Mouse (Mus musculus) layer of hippocampus, postnatal 14 days (tissue): ENCODE data around the gene B3gat3. TPM values are rescaled to one million over a fixed set of nuclear protein-coding genes. Genes with fewer than 3 reads are reported as not detected.
"Not testable (repeated sequence)": the region's sequence is repeated elsewhere in the genome, so short reads cannot be mapped to it uniquely, and the experiment has no call there.

ENCODE experiments used
- DNase-seq, 2 experiments: peaks; one replicate each; pipeline ENCODE4 v3.0.0; 2021 to 2022; ENCODE audit warnings: low spot score in 2 of 2, mixed read lengths in 1 of 2
- long read RNA-seq, 2 experiments: library from polyadenylated mRNA; stranded (forward); transcript quantifications; one replicate each; pipeline ENCODE4 v2.0.0; 2021
- total RNA-seq, 2 experiments: library from RNA; stranded (reverse); gene quantifications; 2 replicates each; pipeline ENCODE4 v1.2.3; 2021

The B3gat3 gene
- 100 to 1,000 TPM; 144 to 149 TPM for total RNA-seq
- long read RNA-seq, experiment 1, transcript B3gat3-203 (5 exons, 909 nt), result minor isoform, 8 of 124 reads
- long read RNA-seq, experiment 1, transcript B3gat3-201 (5 exons, 1,603 nt), result major isoform, 104 of 124 reads
- long read RNA-seq, experiment 1, partial matches to known transcripts, result 2 of 124 reads
- long read RNA-seq, experiment 1, other reads (novel, unspliced or antisense), result 10 of 124 reads
- long read RNA-seq, experiment 2, transcript B3gat3-203 (5 exons, 909 nt), result minor isoform, 9 of 184 reads
- long read RNA-seq, experiment 2, transcript B3gat3-201 (5 exons, 1,603 nt), result major isoform, 150 of 184 reads
- long read RNA-seq, experiment 2, partial matches to known transcripts, result 8 of 184 reads
- long read RNA-seq, experiment 2, other reads (novel, unspliced or antisense), result 17 of 184 reads

DNA sequence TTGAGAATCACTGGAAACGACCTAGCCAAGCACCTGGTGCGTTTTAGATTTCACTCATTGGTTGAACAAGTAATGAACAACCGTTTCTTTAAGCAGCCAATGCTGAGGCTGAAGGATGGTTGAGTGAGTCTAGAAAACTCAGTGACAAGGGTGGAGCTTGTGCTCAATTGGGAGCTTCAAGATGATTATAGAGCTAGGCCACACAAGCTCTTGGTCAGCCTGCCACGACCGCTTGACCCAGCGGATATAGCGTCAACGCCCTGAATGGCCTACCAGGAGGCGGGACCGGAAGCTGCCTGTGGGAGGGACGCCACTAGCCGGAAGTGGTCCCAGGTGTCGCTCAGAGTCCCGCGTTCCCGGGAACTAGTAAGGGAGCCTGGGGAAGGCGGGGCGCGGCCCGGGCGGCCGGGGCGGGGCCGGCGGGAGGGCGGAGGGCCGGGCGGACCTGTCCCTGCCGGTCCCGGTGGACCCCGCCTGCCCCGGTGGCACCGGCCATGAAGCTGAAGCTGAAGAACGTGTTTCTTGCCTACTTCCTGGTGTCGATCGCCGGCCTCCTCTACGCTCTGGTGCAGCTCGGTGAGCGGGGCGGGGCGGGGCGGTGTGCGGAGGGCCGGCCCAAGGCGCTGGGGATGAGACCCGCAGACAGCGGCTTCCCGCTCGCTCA is at the start of gene B3gat3:
TSS of gene B3gat3 (plus strand) at position 302 of the 664 bp plus-strand sequence.
- peak; percentile 95 for DNase-seq

DNA sequence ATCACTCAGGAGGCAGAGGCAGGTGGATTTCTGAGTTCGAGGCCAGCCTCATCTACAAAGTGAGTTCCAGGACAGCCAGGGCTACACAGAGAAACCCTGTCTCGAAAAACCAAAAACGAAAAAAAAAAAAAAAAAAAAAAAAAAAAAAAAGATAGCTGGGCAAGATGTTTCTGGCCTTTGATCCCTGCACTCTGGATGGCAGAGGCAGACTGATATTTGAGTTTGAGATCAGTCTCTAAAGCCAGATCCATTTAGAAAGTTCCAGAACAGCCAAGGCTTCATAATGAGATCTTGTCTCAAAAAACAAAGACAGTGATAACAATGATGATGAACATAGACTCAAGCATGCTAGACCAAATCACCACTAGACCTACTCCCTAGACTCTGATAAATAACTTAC is 49.8 kb upstream of the B3gat3 start:
- DNase-seq, result not testable (repeated sequence)

DNA sequence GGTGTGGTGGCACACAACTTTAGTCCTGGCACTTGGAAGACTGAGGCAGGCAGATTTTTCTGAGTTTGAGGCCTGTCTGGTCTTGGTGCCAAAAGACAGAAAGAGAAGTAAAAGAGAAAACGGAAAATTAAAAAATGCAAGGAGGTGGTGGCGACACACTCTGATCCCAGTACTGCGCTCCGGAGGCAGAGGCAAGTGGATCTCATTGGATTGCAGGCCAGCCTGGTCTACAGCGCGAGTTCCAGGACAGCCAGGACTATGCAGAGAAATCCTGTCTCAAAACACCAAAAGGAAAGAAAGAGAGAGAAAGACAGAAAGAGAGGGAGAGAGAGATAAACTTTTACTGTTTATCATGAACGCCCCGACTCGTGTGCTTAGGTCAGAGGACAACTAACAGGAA is 49.3 kb upstream of the B3gat3 start:
- no peak for DNase-seq

DNA sequence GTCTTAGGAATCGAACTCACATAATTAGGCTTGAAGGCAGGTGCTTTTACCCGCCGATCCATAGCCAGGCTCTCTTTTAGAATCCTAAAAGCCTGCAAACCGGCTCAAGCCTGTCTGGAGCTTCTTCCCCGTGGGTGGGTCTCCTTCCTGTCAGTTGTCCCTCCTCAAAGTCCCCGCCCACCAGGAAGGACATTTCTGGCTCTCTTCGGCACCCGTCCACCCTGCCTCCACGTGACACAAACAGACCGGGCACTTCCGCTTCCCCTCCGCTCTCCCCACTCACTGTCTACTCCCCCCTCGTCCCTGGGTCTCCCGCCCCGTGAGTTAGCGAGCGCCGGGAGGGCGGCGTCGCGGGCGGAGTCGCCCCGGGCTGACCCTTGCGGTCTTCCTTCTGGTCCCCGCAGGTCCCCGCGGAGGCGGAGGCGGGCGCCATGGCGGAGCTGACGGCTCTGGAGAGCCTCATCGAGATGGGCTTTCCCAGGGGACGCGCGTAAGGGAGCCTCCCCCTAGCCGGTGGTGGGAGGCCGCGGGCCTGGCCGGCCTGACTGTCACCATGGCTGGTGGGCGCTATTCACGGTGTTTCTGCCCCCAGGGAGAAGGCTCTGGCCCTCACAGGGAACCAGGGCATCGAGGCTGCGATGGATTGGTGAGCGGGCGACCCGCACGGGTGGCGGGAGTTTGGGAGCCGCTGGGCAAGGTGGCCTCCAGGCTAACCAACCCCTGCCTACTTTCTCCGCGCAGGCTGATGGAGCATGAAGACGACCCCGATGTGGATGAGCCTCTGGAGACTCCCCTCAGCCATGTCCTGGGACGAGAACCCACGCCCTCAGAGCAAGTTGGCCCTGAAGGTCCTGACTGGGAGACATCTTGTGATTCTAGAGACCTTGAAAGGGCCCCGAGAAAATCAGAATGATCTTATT is 48.6 kb upstream of the B3gat3 start, which contains the start of gene Ubxn1:
TSS of gene Ubxn1 (plus strand) at position 230 of the 920 bp plus-strand sequence.
- peak; percentile 96 to 98 for DNase-seq

DNA sequence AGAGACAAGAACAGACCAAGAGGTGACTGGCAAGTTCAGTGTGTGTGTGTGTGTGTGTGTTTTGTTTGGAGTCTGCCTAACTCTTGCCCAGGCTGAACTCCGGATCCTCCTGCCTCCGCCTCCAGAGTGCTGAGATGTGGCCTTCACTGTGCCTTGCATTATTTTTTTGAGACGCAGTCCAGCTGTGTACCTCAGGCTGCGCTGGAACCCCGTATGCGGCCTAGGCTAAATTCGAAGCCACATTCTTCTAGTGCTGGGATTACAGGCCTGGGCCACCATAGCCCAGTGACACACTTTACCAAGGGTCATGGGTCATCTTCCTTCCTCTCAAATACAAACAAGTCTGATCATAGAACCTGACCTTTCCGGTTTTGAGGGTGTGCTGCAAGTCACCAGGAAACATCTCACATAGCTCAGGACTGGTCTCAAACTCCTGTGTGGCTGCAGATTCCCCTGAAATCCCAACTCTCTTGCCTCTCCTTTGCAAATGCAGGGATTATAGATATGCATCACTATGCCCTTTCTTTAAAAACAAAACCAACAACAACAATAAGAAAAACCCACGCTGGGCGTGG is 47.8 kb upstream of the B3gat3 start:
- DNase-seq, result no peak

DNA sequence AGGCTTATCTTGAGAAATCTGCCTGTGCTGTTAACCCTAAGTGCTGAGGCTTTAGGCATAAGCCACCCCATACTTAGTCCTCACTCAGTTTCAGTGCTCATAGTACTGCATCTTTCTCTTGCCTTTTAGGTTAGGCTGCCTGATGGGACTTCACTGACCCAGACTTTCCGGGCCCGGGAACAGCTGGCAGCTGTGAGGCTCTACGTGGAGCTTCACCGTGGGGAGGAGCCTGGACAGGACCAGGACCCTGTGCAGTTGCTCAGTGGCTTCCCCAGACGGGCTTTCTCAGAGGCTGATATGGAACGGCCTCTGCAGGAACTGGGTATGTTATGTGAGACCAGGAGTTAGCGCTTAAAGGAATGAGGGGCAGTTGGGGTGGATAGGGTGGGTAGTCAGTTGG is 45.1 kb upstream of the B3gat3 start:
- DNase-seq, result no peak

DNA sequence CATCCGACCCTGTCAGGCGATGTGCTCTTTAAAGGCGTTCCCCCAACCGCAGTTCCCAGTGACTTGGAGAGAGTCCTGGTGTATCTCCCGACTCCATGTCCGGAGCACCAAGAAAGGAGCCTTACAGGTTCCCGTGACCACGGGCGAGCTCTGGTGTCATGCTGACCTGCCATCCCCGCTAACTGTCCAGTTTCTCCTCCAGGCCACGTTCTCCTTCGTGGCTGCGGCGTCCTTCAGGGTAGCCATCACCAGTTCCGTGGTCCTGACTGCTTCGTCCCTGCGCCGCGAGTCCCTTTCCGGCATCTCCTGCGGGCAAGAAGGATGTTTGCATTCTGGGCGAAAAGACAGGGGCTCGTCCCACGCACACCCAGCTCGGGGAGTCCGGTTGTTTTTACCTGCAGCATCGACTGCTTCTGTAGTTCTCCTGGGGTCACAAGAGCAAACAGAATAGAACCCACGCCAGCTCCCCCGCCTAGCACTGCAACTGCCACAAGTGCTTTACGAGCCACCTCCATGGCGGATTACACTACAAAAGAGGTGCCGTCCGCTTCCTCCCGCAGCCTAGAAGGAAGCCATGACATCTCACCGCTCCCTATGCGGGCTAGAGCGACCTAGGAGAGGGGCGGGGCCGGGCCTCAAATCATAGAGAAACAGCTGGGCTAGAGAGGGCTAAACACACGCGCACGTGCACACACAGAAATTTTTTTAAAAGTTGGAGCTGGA is 39.7 kb upstream of the B3gat3 start, which contains the start of gene Uqcc3:
TSS of gene Uqcc3 (minus strand) at position 613 of the 723 bp plus-strand sequence.
- DNase-seq, result peak; percentile 82 to 91

DNA sequence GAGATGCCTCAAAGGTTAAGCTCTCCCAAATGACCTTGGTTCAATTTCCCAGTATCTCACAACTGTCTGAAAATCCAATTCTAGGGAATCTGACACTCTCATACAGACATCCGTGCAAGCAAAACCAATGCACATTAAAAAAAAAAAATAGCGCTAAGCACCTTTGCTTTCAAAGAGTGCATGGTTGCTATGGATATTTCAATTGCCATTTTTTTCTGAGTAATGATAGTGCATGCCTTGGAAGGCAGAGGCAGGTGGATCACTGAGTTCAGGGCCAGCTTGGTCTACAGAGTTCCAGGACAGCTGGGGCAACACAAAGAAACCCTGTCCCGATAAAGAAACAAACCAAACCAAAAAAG is 39.2 kb upstream of the B3gat3 start:
- DNase-seq, result no peak

DNA sequence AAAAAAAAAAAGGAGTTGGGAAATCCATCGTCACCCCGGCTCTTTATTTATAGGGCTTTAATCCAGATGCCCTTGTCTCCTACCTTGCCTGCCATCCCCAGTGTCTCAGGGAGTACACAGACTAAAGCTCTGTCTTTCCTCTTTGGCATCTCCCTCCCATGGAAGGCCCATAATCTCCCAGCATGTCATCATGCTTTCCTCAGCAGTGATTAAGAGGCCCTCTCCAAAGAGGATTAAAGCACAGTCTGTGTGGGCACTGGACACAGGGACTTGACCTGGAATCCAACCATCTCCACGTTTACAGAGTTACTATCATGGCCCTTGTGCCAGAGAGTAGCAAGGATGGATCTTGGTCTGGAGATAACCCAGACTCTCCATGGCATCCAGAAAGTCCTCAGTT is 36.6 kb upstream of the B3gat3 start, which contains the start of the genes Lbhd1 and Gm49403:
TSS of gene Lbhd1 (plus strand) at position 117 of the 400 bp plus-strand sequence.
TSS of gene Gm49403 (plus strand) at position 315 of the 400 bp plus-strand sequence.
- no peak for DNase-seq

DNA sequence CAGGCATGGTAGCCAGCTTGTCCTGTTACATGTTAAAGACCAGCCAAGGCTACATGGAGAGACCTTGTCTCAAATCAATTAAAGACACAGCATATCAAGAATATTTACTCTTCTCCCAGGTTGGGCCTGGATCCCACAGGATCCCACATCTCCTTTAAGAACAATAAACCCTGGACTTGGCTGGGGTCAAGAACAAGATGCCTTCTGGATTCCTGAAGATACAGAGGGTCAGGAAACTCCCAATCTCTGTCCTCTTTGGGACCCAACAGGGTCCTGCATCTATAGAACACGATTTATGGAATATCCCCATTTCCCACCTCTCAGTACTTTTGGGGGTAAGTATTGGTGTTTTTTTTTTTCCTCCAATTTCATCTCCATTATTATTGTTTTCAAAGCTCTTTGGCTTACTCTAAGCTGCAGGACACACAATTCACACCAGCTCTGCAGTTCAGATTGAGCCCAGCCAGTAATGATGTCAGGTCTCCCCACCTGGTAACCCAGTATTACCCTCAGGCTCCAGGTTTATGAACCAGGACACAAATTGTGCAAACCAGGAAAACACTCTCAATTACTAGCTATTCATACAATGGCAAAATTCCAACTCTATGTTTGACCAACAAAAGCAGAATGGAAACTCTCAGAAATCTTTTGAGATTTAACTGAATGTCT is 33.1 kb upstream of the B3gat3 start:
- DNase-seq, result no peak

DNA sequence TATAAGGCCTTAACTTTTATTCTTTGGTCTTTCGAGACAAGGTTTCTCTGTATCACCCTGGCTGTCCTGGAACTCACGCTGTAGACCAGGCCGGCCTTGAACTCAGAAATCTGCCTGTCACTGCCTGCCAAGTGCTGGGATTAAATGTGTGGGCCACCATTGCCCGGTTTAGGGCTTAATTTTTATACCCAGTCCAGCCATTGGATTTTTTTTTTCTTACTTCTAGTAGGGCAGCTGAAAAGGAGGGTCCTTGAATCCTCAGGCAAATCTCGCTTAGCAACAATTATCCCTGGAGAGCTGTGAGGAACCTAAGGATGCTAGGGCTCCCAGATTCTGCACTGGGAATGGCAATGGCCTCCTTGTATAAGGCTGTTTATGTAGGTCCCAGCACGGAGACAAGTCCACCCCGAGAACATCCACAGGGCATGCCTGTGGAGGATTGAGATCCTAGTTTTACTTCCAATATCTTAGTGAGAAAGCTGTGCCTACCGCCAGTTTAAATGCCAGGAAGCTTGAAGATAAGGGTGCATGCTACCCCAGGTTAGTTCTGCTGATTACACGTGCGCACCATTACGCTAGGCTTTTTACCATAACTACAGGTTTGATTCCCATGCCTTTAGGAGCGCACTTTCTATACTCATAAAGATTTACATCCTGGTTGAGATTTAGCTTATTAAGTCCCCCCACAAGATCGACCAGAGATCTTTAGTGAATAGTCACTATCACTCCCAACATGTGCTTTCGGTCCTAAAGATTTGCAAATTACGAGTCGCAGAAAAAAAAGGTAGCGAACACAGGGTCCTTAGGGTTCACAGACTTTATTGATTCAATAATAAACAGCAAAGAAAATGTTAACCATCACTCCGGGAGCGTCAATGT is 32.4 kb upstream of the B3gat3 start:
- no peak for DNase-seq

DNA sequence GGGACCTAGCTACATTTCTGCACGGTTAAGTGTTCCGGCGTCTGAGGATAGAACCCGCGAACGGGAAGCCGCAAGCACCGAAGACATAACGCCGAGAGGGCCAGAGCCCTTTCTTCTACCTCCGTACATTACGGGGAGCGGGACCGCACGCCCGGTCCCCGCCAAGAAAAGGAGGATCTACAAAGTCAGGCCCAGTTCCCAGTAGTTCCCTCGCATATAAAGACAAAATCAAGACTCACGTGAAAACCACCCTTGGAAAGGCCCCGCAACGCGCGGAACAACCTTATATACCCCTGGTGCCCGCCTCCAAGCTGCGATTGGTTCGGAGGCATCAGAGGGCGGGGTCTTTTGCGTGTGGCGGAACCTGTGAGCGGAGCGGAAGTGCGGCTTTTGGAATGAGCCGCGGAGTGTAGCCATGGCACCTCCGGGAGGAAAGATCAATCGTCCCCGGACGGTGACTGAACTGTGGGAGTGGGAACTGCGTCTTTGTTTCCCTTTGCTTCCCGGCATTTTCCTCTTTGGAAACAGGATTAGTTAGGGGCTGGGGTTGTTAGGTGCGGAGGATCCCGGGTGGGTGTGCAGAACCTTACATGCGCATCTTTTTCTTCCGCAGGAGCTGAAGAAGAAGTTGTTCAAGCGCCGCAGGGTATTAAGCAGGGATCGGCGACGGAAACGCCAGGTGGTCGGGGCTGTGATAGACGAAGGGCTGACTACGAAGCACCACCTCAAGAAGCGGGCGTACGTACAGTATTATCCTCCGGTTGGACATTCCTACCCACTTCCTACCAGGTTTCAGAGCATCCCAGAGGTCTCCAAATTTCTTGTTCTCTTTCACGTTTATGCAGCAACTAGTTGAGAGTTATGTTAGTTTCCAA is 31.4 kb upstream of the B3gat3 start, which contains the start of the genes 1810009A15Rik and Gm49416:
TSS of gene 1810009A15Rik (plus strand) at position 343 of the 875 bp plus-strand sequence.
TSS of gene Gm49416 (plus strand) at position 416 of the 875 bp plus-strand sequence.
- DNase-seq, result peak; percentile 91 to 96

DNA sequence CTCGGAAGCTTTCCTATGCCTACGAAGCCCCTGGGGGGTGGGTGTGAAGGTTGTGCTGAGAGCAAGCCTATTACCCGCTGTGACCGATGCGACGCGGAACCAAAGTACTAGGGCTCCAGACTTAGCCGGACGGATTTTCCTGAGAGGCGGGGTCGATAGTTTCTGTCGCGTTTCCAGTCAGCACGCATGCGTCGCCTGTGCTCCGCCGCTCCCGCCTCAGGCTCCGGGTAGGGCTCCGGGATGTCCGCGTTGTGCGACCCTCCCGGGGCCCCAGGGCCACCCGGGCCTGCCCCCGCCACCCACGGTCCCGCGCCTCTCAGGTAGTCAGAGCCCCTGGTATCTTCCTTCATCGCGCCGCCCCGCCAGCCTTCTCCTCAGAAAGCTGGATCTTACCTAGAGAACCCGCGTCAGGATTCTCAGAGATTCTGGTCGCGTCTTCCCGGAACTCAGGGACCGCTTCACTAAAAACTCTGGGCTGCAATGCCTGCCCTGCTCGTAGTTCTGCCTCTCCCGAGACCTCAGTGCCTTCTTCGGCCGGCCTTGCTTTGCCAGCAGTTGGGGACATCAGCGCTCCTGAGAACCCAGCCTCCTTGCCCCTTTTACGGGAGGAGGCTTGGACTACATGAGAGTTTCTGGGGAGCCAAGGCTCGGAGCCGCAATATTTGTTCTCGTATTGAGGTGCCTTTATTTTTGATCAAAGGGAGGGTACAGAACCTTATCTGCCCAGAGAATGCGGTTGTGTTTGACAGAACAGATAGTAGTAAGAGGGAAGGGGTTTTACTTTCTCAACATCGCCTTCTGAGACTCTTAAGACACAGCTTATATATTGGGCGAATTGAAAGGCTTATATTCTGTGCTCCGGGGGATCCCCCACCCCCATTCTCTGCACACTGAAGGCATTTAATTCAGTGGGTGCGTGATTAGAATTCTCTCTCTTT is 27.1 kb upstream of the B3gat3 start, which contains the start of gene Ints5:
TSS of gene Ints5 (plus strand) at position 177 of the 938 bp plus-strand sequence.
- peak; percentile 85 to 90 for DNase-seq

DNA sequence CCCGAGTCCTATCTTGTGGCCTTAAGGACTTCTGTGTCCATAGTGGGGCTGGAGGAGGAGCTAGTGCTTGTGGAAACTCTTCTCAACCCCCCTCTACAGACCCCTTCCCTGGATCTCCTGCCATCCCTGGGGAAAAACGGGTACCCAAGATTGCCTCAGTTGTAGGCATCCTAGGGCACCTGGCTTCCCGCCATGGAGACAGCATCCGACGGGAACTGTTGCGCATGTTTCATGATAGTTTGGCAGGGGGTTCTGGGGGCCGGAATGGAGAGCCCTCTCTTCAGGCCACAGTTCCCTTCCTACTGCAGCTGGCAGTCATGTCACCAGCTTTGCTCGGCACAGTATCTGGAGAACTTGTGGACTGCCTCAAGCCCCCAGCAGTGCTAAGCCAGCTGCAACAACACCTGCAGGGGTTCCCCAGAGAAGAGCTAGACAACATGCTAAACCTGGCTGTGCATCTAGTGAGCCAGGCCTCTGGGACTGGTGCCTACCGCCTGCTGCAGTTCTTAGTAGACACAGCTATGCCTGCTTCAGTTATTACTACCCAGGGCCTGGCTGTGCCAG is 24.7 kb upstream of the B3gat3 start:
- no peak for DNase-seq

DNA sequence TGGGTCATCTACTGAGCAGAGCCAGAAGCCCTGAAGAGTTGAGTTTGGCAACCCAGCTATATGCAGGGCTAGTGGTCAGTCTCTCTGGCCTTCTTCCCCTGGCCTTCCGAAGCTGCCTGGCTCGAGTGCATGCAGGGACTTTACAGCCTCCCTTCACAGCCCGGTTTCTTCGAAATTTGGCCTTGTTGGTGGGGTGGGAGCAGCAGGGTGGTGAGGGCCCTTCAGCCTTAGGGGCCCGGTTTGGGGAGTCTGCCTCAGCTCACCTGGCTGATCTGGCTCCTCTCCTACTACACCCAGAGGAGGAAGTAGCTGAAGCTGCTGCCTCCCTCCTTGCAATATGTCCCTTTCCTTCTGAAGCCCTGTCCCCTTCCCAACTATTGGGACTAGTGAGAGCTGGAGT is 23.9 kb upstream of the B3gat3 start:
- DNase-seq, result not testable (repeated sequence)
